Mouse (Mus musculus) embryonic facial prominence, embryonic 11.5 days (tissue): ENCODE results near the gene Slc4a8. TPM values are rescaled to one million over a fixed set of nuclear protein-coding genes. Genes with fewer than 3 reads are reported as not detected.

Source experiments
- ATAC-seq: fragments of 200-750 bp; cut with Nextera tagmentation; replicated peaks from 2 replicates; pipeline ENCODE4 v1.8.0; 2017; ENCODE audit warnings: low read depth; ENCODE audit not compliant: insufficient number of reproducible peaks, low FRiP score, low TSS enrichment
- DNase-seq: peaks from one replicate; pipeline ENCODE4 v3.0.0-alpha.2; 2015; ENCODE audit warnings: low spot score
- H3K27ac ChIP-seq: fragments of 300-500 bp; sonication (generic); replicated peaks from 2 replicates; pipeline ENCODE4 v1.5.1; 2014; ENCODE audit warnings: mild to moderate bottlenecking, low read depth, low read length, control low read depth
- H3K27me3 ChIP-seq: fragments of 300-500 bp; sonication (generic); 2 replicates; pipeline ENCODE4 v1.6.1; 2014; ENCODE audit warnings: mild to moderate bottlenecking, low read length, moderate library complexity, mixed read lengths; ENCODE audit not compliant: control insufficient read depth, insufficient read depth
- H3K36me3 ChIP-seq: fragments of 300-500 bp; sonication (generic); replicated peaks from 2 replicates; pipeline ENCODE4 v1.6.1; 2014; ENCODE audit warnings: low read depth, mild to moderate bottlenecking, low read length, moderate library complexity, mixed read lengths; ENCODE audit not compliant: control insufficient read depth, insufficient read depth
- H3K4me1 ChIP-seq: fragments of 300-500 bp; sonication (generic); 2 replicates; pipeline ENCODE4 v1.6.1; 2014; ENCODE audit warnings: low read length, mixed read lengths; ENCODE audit not compliant: control insufficient read depth, insufficient read depth
- H3K4me2 ChIP-seq: fragments of 300-500 bp; sonication (generic); 2 replicates; pipeline ENCODE4 v1.6.1; 2014; ENCODE audit warnings: low read depth, mild to moderate bottlenecking, control low read depth, low read length, moderate library complexity
- H3K4me3 ChIP-seq: fragments of 300-500 bp; sonication (generic); 2 replicates; pipeline ENCODE4 v1.5.1; 2014; ENCODE audit warnings: low read depth, low read length, control low read depth
- H3K9ac ChIP-seq: fragments of 300-500 bp; sonication (generic); replicated peaks from 2 replicates; pipeline ENCODE4 v1.6.1; 2014; ENCODE audit warnings: mild to moderate bottlenecking, control low read depth, low read length
- H3K9me3 ChIP-seq: fragments of 300-500 bp; sonication (generic); replicated peaks from 2 replicates; pipeline ENCODE4 v1.6.1; 2016; ENCODE audit warnings: mild to moderate bottlenecking, low read length, inconsistent platforms, mixed read lengths; ENCODE audit not compliant: control insufficient read depth
- WGBS: fragments of 180-500 bp; shearing (Covaris S2); extraction: QIAGEN DNeasy Blood & Tissue Kit; methylation state at CpG from one replicate; pipeline ENCODE4 v1.1.7; 2014; 5-methylcytosine and 5-hydroxymethylcytosine counted together
- polyA plus RNA-seq: library from polyadenylated mRNA; unstranded; fragments of >200 nt; fragmentation: Nextera tagmentation; extraction: Ambion mirVana; gene quantifications from 2 replicates; pipeline ENCODE4 v1.2.1, GENCODE M21; 2014

The Slc4a8 gene
- polyA plus RNA-seq, 1 experiment from 2014 or later: 5.7 TPM

GRCm38 (mm10) chr15:100722026-100722425 lies 39.5 kb upstream of the Slc4a8 start:
- no peaks in the 10 kb centered on the region for H3K27me3 ChIP-seq
- no peak overlapping the region for H3K4me3 ChIP-seq
- H3K9me3 ChIP-seq: no peaks in the 10 kb centered on the region
- 75% methylated on average over 4 of the region's 4 CpGs for WGBS
- no peak overlapping the region for H3K9ac ChIP-seq
- ATAC-seq (no peak), DNase-seq (no peak)
- no peak overlapping the region for H3K4me2 ChIP-seq
- H3K4me1 ChIP-seq: no peaks in the 10 kb centered on the region
- no peaks in the 10 kb centered on the region for H3K36me3 ChIP-seq
- H3K27ac ChIP-seq: no peak overlapping the region

GRCm38 (mm10) chr15:100722564-100722963 lies 39.0 kb upstream of the Slc4a8 start:
- Histone ChIP-seq H3K4me2 (no peak overlapping the region), H3K9me3 (no peaks in the 10 kb centered on the region), H3K27me3 (no peaks in the 10 kb centered on the region; the same call in 1 of the 2 replicates), H3K27ac (no peak overlapping the region), H3K9ac (no peak overlapping the region), H3K36me3 (no peaks in the 10 kb centered on the region), H3K4me1 (no peaks in the 10 kb centered on the region), H3K4me3 (no peak overlapping the region)
- no peak for DNase-seq
- ATAC-seq: no peak
- WGBS: 73% methylated on average over 6 of the region's 6 CpGs

GRCm38 (mm10) chr15:100723505-100723904 lies 38.0 kb upstream of the Slc4a8 start:
- peaks cover 9% of the 10 kb centered on the region for H3K27me3 ChIP-seq
- H3K9me3 ChIP-seq: no peaks in the 10 kb centered on the region
- ATAC-seq: no peak
- no peak overlapping the region for H3K9ac ChIP-seq
- WGBS: 80% methylated on average over 14 of the region's 14 CpGs
- no peak overlapping the region for H3K4me3 ChIP-seq
- no peaks in the 10 kb centered on the region for H3K36me3 ChIP-seq
- DNase-seq: no peak
- H3K27ac ChIP-seq: no peak overlapping the region
- no peak overlapping the region for H3K4me2 ChIP-seq
- H3K4me1 ChIP-seq: no peaks in the 10 kb centered on the region

GRCm38 (mm10) chr15:100726721-100727120 lies 34.8 kb upstream of the Slc4a8 start:
- Histone ChIP-seq H3K4me3 (no peak overlapping the region), H3K9ac (no peak overlapping the region), H3K9me3 (no peaks in the 10 kb centered on the region), H3K27me3 (peaks cover 32% of the 10 kb centered on the region), H3K27ac (no peak overlapping the region), H3K4me1 (peaks cover 6% of the 10 kb centered on the region), H3K36me3 (no peaks in the 10 kb centered on the region), H3K4me2 (no peak overlapping the region)
- ATAC-seq: no peak
- no peak for DNase-seq
- WGBS: 77% methylated on average over 11 of the region's 11 CpGs

GRCm38 (mm10) chr15:100727834-100728233 lies 33.7 kb upstream of the Slc4a8 start:
- DNase-seq (no peak), ATAC-seq (no peak)
- Histone ChIP-seq H3K4me1 (peaks cover 6% of the 10 kb centered on the region), H3K36me3 (no peaks in the 10 kb centered on the region), H3K4me3 (no peak overlapping the region), H3K4me2 (no peak overlapping the region), H3K27ac (no peak overlapping the region), H3K9me3 (no peaks in the 10 kb centered on the region), H3K9ac (no peak overlapping the region), H3K27me3 (peaks cover 34% of the 10 kb centered on the region)
- WGBS: 83% methylated on average over 11 of the region's 11 CpGs

GRCm38 (mm10) chr15:100728586-100728985 lies 33.0 kb upstream of the Slc4a8 start:
- ATAC-seq (no peak), DNase-seq (no peak)
- Histone ChIP-seq H3K9ac (no peak overlapping the region; the same call in 1 of the 2 replicates), H3K9me3 (no peaks in the 10 kb centered on the region), H3K4me2 (peak overlapping the region; percentile 51), H3K4me3 (peak overlapping the region; percentile 33; the same call in 1 of the 2 replicates), H3K27ac (no peak overlapping the region), H3K4me1 (peaks cover 6% of the 10 kb centered on the region), H3K36me3 (no peaks in the 10 kb centered on the region), H3K27me3 (peaks cover 34% of the 10 kb centered on the region)
- 25% methylated on average over 9 of the region's 9 CpGs for WGBS

- no peaks in the 10 kb centered on the region for H3K36me3 ChIP-seq
- H3K27ac ChIP-seq: no peak within 1 kb of the TSS
- WGBS: 6% methylated on average over 43 of the region's 57 CpGs
These were observed 32.1 kb upstream of the Slc4a8 start, which contains the start of gene Galnt6 for GRCm38 (mm10) chr15:100729281-100729985. Galnt6 (minus strand) TSS chr15:100729376.

GRCm38 (mm10) chr15:100731081-100731480 lies 30.5 kb upstream of the Slc4a8 start:
- Histone ChIP-seq H3K4me1 (peaks cover 6% of the 10 kb centered on the region), H3K9ac (no peak overlapping the region), H3K9me3 (no peaks in the 10 kb centered on the region), H3K27me3 (peaks cover 34% of the 10 kb centered on the region), H3K4me3 (no peak overlapping the region), H3K4me2 (no peak overlapping the region), H3K27ac (no peak overlapping the region), H3K36me3 (no peaks in the 10 kb centered on the region)
- DNase-seq: no peak
- no peak for ATAC-seq
- WGBS: 35% methylated on average over 9 of the region's 9 CpGs

More at GRCm38 (mm10) chr15:100729281-100729985, 32.1 kb upstream of the Slc4a8 start, which contains the start of gene Galnt6:
- Histone ChIP-seq H3K4me1 (peaks cover 6% of the 10 kb centered on the region), H3K9me3 (no peaks in the 10 kb centered on the region), H3K27me3 (peaks cover 34% of the 10 kb centered on the region), H3K4me2 (peak within 1 kb of the TSS; percentile 51), H3K4me3 (peak within 1 kb of the TSS; percentile 33), H3K9ac (no peak within 1 kb of the TSS; the same call in 1 of the 2 replicates)
- DNase-seq: peak; percentile 39
- ATAC-seq: no peak
